Mouse (Mus musculus): ENCODE measurements around the gene Rom1. TPM values are rescaled to one million over a fixed set of nuclear protein-coding genes. Genes with fewer than 3 reads are reported as not detected.

Gene Rom1
- total and polyA plus RNA-seq, 2 experiments from 2014 or later, result 2.7 to 6.3 TPM

DNA sequence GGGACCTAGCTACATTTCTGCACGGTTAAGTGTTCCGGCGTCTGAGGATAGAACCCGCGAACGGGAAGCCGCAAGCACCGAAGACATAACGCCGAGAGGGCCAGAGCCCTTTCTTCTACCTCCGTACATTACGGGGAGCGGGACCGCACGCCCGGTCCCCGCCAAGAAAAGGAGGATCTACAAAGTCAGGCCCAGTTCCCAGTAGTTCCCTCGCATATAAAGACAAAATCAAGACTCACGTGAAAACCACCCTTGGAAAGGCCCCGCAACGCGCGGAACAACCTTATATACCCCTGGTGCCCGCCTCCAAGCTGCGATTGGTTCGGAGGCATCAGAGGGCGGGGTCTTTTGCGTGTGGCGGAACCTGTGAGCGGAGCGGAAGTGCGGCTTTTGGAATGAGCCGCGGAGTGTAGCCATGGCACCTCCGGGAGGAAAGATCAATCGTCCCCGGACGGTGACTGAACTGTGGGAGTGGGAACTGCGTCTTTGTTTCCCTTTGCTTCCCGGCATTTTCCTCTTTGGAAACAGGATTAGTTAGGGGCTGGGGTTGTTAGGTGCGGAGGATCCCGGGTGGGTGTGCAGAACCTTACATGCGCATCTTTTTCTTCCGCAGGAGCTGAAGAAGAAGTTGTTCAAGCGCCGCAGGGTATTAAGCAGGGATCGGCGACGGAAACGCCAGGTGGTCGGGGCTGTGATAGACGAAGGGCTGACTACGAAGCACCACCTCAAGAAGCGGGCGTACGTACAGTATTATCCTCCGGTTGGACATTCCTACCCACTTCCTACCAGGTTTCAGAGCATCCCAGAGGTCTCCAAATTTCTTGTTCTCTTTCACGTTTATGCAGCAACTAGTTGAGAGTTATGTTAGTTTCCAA, 40.4 kb downstream of the Rom1 start, which contains the start of the genes 1810009A15Rik and Gm49416:
1810009A15Rik (plus strand) TSS at position 343 of the 875 bp plus-strand sequence.
Gm49416 (plus strand) TSS at position 416 of the 875 bp plus-strand sequence.
- Histone ChIP-seq H3K27me3 (ENCODE audit: insufficient read depth, low read length) (no peaks in the 10 kb centered on the region), H3K4me1 (ENCODE audit: insufficient read depth, low read length) (peaks cover 4% of the 10 kb centered on the region), H3K36me3 (ENCODE audit: insufficient read depth, low read length) (no peaks in the 10 kb centered on the region), H3K4me3 (ENCODE audit: low read depth, low read length) (peak within 1 kb of the TSS; percentile 52), H3K9ac (replicated peaks; ENCODE audit: low read length, poor library complexity, severe bottlenecking) (peak within 1 kb of the TSS; percentile 70), H3K9me3 (ENCODE audit: low read length) (no peaks in the 10 kb centered on the region), H3K27ac (ENCODE audit: low read depth, low read length) (peak within 1 kb of the TSS; percentile 77), H3K4me2 (ENCODE audit: low read depth, low read length, poor library complexity, severe bottlenecking) (peak within 1 kb of the TSS; percentile 59)
- peak; percentile 98 for DNase-seq (ENCODE audit: low spot score)
- under 1% methylated on average over 58 of the region's 58 CpGs for WGBS
- TF ChIP-seq CTCF (IDR thresholded peaks at IDR 0.05), result no peak
- ATAC-seq (ENCODE audit: low FRiP score), result peak; percentile 95

GRCm38 (mm10) chr19:8887585-8888463, 41.3 kb downstream of the Rom1 start:
- Histone ChIP-seq H3K4me1 (ENCODE audit: insufficient read depth, low read length) (peaks cover 4% of the 10 kb centered on the region), H3K9me3 (ENCODE audit: low read length) (no peaks in the 10 kb centered on the region), H3K4me3 (ENCODE audit: low read depth, low read length) (peak overlapping the region; percentile 52), H3K27ac (ENCODE audit: low read depth, low read length) (peak overlapping the region; percentile 55; the same call in 1 of the 2 replicates), H3K27me3 (ENCODE audit: insufficient read depth, low read length) (no peaks in the 10 kb centered on the region), H3K4me2 (ENCODE audit: low read depth, low read length, poor library complexity, severe bottlenecking) (peak overlapping the region; percentile 59), H3K36me3 (ENCODE audit: insufficient read depth, low read length) (no peaks in the 10 kb centered on the region), H3K9ac (replicated peaks; ENCODE audit: low read length, poor library complexity, severe bottlenecking) (peak overlapping the region; percentile 70)
- 16% methylated on average over 19 of the region's 19 CpGs for WGBS
- ATAC-seq (ENCODE audit: low FRiP score) (no peak), DNase-seq (ENCODE audit: low spot score) (no peak)
- TF ChIP-seq CTCF (IDR thresholded peaks at IDR 0.05), result no peak

GRCm38 (mm10) chr19:8886916-8887584, 42.1 kb downstream of the Rom1 start:
- 62% methylated on average over 1 of the region's 1 CpGs for WGBS
- H3K4me2 ChIP-seq (ENCODE audit: low read depth, low read length, poor library complexity, severe bottlenecking), result no peak overlapping the region

DNA sequence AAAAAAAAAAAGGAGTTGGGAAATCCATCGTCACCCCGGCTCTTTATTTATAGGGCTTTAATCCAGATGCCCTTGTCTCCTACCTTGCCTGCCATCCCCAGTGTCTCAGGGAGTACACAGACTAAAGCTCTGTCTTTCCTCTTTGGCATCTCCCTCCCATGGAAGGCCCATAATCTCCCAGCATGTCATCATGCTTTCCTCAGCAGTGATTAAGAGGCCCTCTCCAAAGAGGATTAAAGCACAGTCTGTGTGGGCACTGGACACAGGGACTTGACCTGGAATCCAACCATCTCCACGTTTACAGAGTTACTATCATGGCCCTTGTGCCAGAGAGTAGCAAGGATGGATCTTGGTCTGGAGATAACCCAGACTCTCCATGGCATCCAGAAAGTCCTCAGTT, 45.5 kb downstream of the Rom1 start, which contains the start of the genes Lbhd1 and Gm49403:
Lbhd1 (plus strand) TSS at position 117 of the 400 bp plus-strand sequence.
Gm49403 (plus strand) TSS at position 315 of the 400 bp plus-strand sequence.
- no peak for DNase-seq (ENCODE audit: low spot score)
- no peak for TF ChIP-seq CTCF (IDR thresholded peaks at IDR 0.05)
- Histone ChIP-seq H3K27ac (ENCODE audit: low read depth, low read length) (no peak within 1 kb of the TSS), H3K9me3 (ENCODE audit: low read length) (no peaks in the 10 kb centered on the region), H3K9ac (replicated peaks; ENCODE audit: low read length, poor library complexity, severe bottlenecking) (no peak within 1 kb of the TSS), H3K27me3 (ENCODE audit: insufficient read depth, low read length) (no peaks in the 10 kb centered on the region), H3K4me2 (ENCODE audit: low read depth, low read length, poor library complexity, severe bottlenecking) (no peak within 1 kb of the TSS), H3K4me3 (ENCODE audit: low read depth, low read length) (no peak within 1 kb of the TSS), H3K4me1 (ENCODE audit: insufficient read depth, low read length) (peaks cover 4% of the 10 kb centered on the region), H3K36me3 (ENCODE audit: insufficient read depth, low read length) (no peaks in the 10 kb centered on the region)
- no peak for ATAC-seq (ENCODE audit: low FRiP score)
- 69% methylated on average over 3 of the region's 3 CpGs for WGBS

More at GRCm38 (mm10) chr19:8886916-8887584, 42.1 kb downstream of the Rom1 start:
- H3K27ac ChIP-seq (ENCODE audit: low read depth, low read length), result no peak overlapping the region
- no peak for TF ChIP-seq CTCF (IDR thresholded peaks at IDR 0.05)
- no peaks in the 10 kb centered on the region for H3K36me3 ChIP-seq (ENCODE audit: insufficient read depth, low read length)
- H3K27me3 ChIP-seq (ENCODE audit: insufficient read depth, low read length), result no peaks in the 10 kb centered on the region
- H3K4me3 ChIP-seq (ENCODE audit: low read depth, low read length), result no peak overlapping the region
- ATAC-seq (ENCODE audit: low FRiP score), result no peak
- no peak overlapping the region for H3K9ac ChIP-seq (replicated peaks; ENCODE audit: low read length, poor library complexity, severe bottlenecking)
- H3K9me3 ChIP-seq (ENCODE audit: low read length), result no peaks in the 10 kb centered on the region
- H3K4me1 ChIP-seq (ENCODE audit: insufficient read depth, low read length), result peaks cover 4% of the 10 kb centered on the region
- DNase-seq (ENCODE audit: low spot score), result no peak

- no peak for TF ChIP-seq CTCF (IDR thresholded peaks at IDR 0.05)
- Histone ChIP-seq H3K9ac (replicated peaks; ENCODE audit: low read length, poor library complexity, severe bottlenecking) (peak overlapping the region; percentile 79), H3K9me3 (ENCODE audit: low read length) (no peaks in the 10 kb centered on the region), H3K36me3 (ENCODE audit: insufficient read depth, low read length) (0 out of 2 replicates have a peak, but pooled peaks cover 5% of the 10 kb centered on the region), H3K4me3 (ENCODE audit: low read depth, low read length) (peak overlapping the region; percentile 67), H3K27ac (ENCODE audit: low read depth, low read length) (no peak overlapping the region), H3K4me2 (ENCODE audit: low read depth, low read length, poor library complexity, severe bottlenecking) (peak overlapping the region; percentile 74), H3K4me1 (ENCODE audit: insufficient read depth, low read length) (no peaks in the 10 kb centered on the region), H3K27me3 (ENCODE audit: insufficient read depth, low read length) (no peaks in the 10 kb centered on the region)
- DNase-seq (ENCODE audit: low spot score) (no peak), ATAC-seq (ENCODE audit: low FRiP score) (no peak)
- WGBS, result 10% methylated on average over 3 of the region's 3 CpGs
These were observed 48.1 kb downstream of the Rom1 start for GRCm38 (mm10) chr19:8881034-8881392.
